Comparison of ENCODE assay signal across 7 mouse cellular contexts in genomic region chr19:4811063-4811908, GRCm38 (mm10). TPM values are rescaled to one million over a fixed set of nuclear protein-coding genes. Genes with fewer than 3 reads are reported as not detected.
DNase-seq lines count a peak whose midpoint lies in the region; ATAC-seq and TF ChIP-seq lines count a peak whose summit lies in the region.

Gm21992 (minus strand) TSS chr19:4811612.
Rbm14 (minus strand) TSS chr19:4811634.

- no peaks in the 10 kb centered on the region for H3K27me3 ChIP-seq in embryonic facial prominence, embryonic 10.5 days (replicated peaks; ENCODE audit: low read depth, poor library complexity, severe bottlenecking)
- H3K27me3 ChIP-seq in intestine, postnatal 0 days (replicated peaks; ENCODE audit: control insufficient read depth, insufficient read depth, low read length), result no peaks in the 10 kb centered on the region
- no peaks in the 10 kb centered on the region for H3K27me3 ChIP-seq in midbrain, embryonic 12.5 days
- H3K27me3 ChIP-seq in small intestine, adult 2 months (ENCODE audit: control insufficient read depth, insufficient read depth, low read length), result no peaks in the 10 kb centered on the region

- intact Hi-C loops in left cerebral cortex, postnatal 4 days (cut with DNase I), result no loop called here

- peaks cover 31% of the 10 kb centered on the region for H3K4me1 ChIP-seq in embryonic facial prominence, embryonic 10.5 days
- 0 out of 2 replicates have a peak, but pooled peaks cover 5% of the 10 kb centered on the region for H3K4me1 ChIP-seq in intestine, postnatal 0 days (replicated peaks; ENCODE audit: control insufficient read depth, insufficient read depth, low read length)
- H3K4me1 ChIP-seq in midbrain, embryonic 12.5 days, result peaks cover 22% of the 10 kb centered on the region
- H3K4me1 ChIP-seq in small intestine, adult 2 months (ENCODE audit: control insufficient read depth, insufficient read depth, insufficient read length, low read length), result peaks cover 8% of the 10 kb centered on the region; the same call in 1 of the 2 replicates

- TF ChIP-seq CTCF in intestine, postnatal 0 days (IDR thresholded peaks at IDR 0.05; ENCODE audit: low read depth), result no peak
- no peak for TF ChIP-seq CTCF in small intestine, adult 2 months (IDR thresholded peaks at IDR 0.05; ENCODE audit: extremely low read depth, insufficient read length, insufficient replicate concordance, low read depth, low read length)

- peak; percentile 98 for ATAC-seq in intestine, postnatal 0 days
- peak; percentile 98 for ATAC-seq in midbrain, embryonic 12.5 days (ENCODE audit: low FRiP score, low read depth)

- H3K9me3 ChIP-seq in embryonic facial prominence, embryonic 10.5 days, result peaks cover 3% of the 10 kb centered on the region; the same call in 1 of the 2 replicates
- H3K9me3 ChIP-seq in intestine, postnatal 0 days (ENCODE audit: control insufficient read depth), result 0 out of 2 replicates have a peak, but pooled peaks cover 3% of the 10 kb centered on the region
- H3K9me3 ChIP-seq in midbrain, embryonic 12.5 days, result no peaks in the 10 kb centered on the region

- TF ChIP-seq POLR2A in small intestine, adult 2 months (IDR thresholded peaks at IDR 0.05; ENCODE audit: low read depth, low read length), result peak; percentile 93

- peak within 1 kb of the TSS; percentile 90 for H3K27ac ChIP-seq in embryonic facial prominence, embryonic 10.5 days (replicated peaks)
- H3K27ac ChIP-seq in intestine, postnatal 0 days (ENCODE audit: low read depth, low read length), result peak within 1 kb of the TSS; percentile 92
- peak within 1 kb of the TSS; percentile 91 for H3K27ac ChIP-seq in midbrain, embryonic 12.5 days (replicated peaks)
- peak within 1 kb of the TSS; percentile 84 for H3K27ac ChIP-seq in small intestine, adult 2 months (ENCODE audit: insufficient read depth, low read depth, low read length)

- peak within 1 kb of the TSS; percentile 73 for H3K9ac ChIP-seq in intestine, postnatal 0 days (ENCODE audit: low read depth, low read length)
- H3K9ac ChIP-seq in midbrain, embryonic 12.5 days (replicated peaks), result peak within 1 kb of the TSS; percentile 83

- peak within 1 kb of the TSS; percentile 88 for H3K4me3 ChIP-seq in embryonic facial prominence, embryonic 10.5 days
- peak within 1 kb of the TSS; percentile 83 for H3K4me3 ChIP-seq in intestine, postnatal 0 days (ENCODE audit: low read depth, low read length)
- H3K4me3 ChIP-seq in midbrain, embryonic 12.5 days, result peak within 1 kb of the TSS; percentile 87
- peak within 1 kb of the TSS; percentile 78 for H3K4me3 ChIP-seq in small intestine, adult 2 months (ENCODE audit: low read depth, low read length)

- H3K4me2 ChIP-seq in intestine, postnatal 0 days (replicated peaks; ENCODE audit: low read depth), result peak within 1 kb of the TSS; percentile 71
- peak within 1 kb of the TSS; percentile 95 for H3K4me2 ChIP-seq in midbrain, embryonic 12.5 days (replicated peaks)

- H3K36me3 ChIP-seq in embryonic facial prominence, embryonic 10.5 days (replicated peaks), result peaks cover 18% of the 10 kb centered on the region
- H3K36me3 ChIP-seq in intestine, postnatal 0 days (ENCODE audit: control insufficient read depth, insufficient read depth), result no peaks in the 10 kb centered on the region
- H3K36me3 ChIP-seq in midbrain, embryonic 12.5 days, result no peaks in the 10 kb centered on the region
- H3K36me3 ChIP-seq in small intestine, adult 2 months (ENCODE audit: control insufficient read depth, insufficient read depth, low read length), result no peaks in the 10 kb centered on the region

- DNase-seq in adrenal gland, postnatal 10 days, result peak; percentile 98
- DNase-seq in embryonic facial prominence, embryonic 10.5 days (ENCODE audit: low spot score), result peak; percentile 99
- DNase-seq in gonadal fat pad, adult 2 months (ENCODE audit: low read depth), result peak; percentile 86
- DNase-seq in left cerebral cortex, postnatal 4 days, result peak; percentile 99

- WGBS in embryonic facial prominence, embryonic 10.5 days, result under 1% methylated on average over 83 of the region's 83 CpGs
- under 1% methylated on average over 83 of the region's 83 CpGs for WGBS in intestine, postnatal 0 days
- under 1% methylated on average over 83 of the region's 83 CpGs for WGBS in midbrain, embryonic 12.5 days
- under 1% methylated on average over 83 of the region's 83 CpGs for WGBS in small intestine, adult 2 months

RNA-seq across cellular contexts. Expression of gene Gm21992, which starts in this region (rescaled TPM):
- 10 to 100 TPM; 18.7 to 19.9 TPM for total RNA-seq in adrenal gland, postnatal 10 days (2021)
- 38.8 and 41.8 TPM in 2 replicates for polyA plus RNA-seq in embryonic facial prominence, embryonic 10.5 days (2016; fragmentation: Nextera tagmentation; extraction: Ambion mirVana)
- 15.7 and 22.5 TPM in 2 replicates for polyA plus RNA-seq in gonadal fat pad, adult 2 months (2012; rRNA removed)
- polyA plus RNA-seq in intestine, postnatal 0 days (2015; fragmentation: Nextera tagmentation; extraction: Ambion mirVana), result 18.4 and 19.5 TPM in 2 replicates
- total RNA-seq in left cerebral cortex, postnatal 4 days (2021), result 10 to 100 TPM; 18.2 to 37.9 TPM
- 47.3 and 50.1 TPM in 2 replicates for polyA plus RNA-seq in midbrain, embryonic 12.5 days (2016; fragmentation: Nextera tagmentation; extraction: Ambion mirVana)
- polyA plus RNA-seq in small intestine, adult 2 months (2012; rRNA removed), result 10.0 and 19.1 TPM in 2 replicates

RNA-seq across cellular contexts. Expression of gene Rbm14, which starts in this region (rescaled TPM):
- 10 to 100 TPM; 47.0 to 50.2 TPM for total RNA-seq in adrenal gland, postnatal 10 days (2021)
- 134 and 140 TPM in 2 replicates for polyA plus RNA-seq in embryonic facial prominence, embryonic 10.5 days (2016; fragmentation: Nextera tagmentation; extraction: Ambion mirVana)
- polyA plus RNA-seq in gonadal fat pad, adult 2 months (2012; rRNA removed), result 33.6 and 35.1 TPM in 2 replicates
- polyA plus RNA-seq in intestine, postnatal 0 days (2015; fragmentation: Nextera tagmentation; extraction: Ambion mirVana), result 21.1 and 21.8 TPM in 2 replicates
- total RNA-seq in left cerebral cortex, postnatal 4 days (2021), result 10 to 100 TPM; 65.9 to 73.9 TPM
- polyA plus RNA-seq in midbrain, embryonic 12.5 days (2016; fragmentation: Nextera tagmentation; extraction: Ambion mirVana), result 108 and 111 TPM in 2 replicates
- 38.2 and 65.3 TPM in 2 replicates for polyA plus RNA-seq in small intestine, adult 2 months (2012; rRNA removed)

Comparison
In these comparisons a context has a peak if more than half of its experiments do, and no peak if none do; other contexts are left out.
1. Peak in every context shown above with its lines: DNase-seq, ATAC-seq, H3K4me3 ChIP-seq and H3K27ac ChIP-seq.